Mouse (Mus musculus): ENCODE data around the gene Endou. TPM values are rescaled to one million over a fixed set of nuclear protein-coding genes. Genes with fewer than 3 reads are reported as not detected.

Gene Endou
- polyA plus RNA-seq, 1 experiment from 2014 or later, result not detected

GRCm38 (mm10) chr15:97664981-97665668, 66.0 kb downstream of the Endou start:
- Histone ChIP-seq H3K4me1 (replicated peaks; ENCODE audit: control insufficient read depth, insufficient read depth, low read length) (no peaks in the 10 kb centered on the region), H3K4me2 (ENCODE audit: low read length) (no peak overlapping the region), H3K27me3 (replicated peaks; ENCODE audit: control insufficient read depth, insufficient read depth, low read length) (no peaks in the 10 kb centered on the region), H3K27ac (ENCODE audit: low read depth) (no peak overlapping the region), H3K9me3 (ENCODE audit: control insufficient read depth, low read length) (no peaks in the 10 kb centered on the region), H3K4me3 (ENCODE audit: low read depth, low read length) (no peak overlapping the region), H3K9ac (ENCODE audit: low read length) (no peak overlapping the region), H3K36me3 (ENCODE audit: control insufficient read depth, insufficient read depth, low read length) (no peaks in the 10 kb centered on the region)
- WGBS, result 65% methylated on average over 16 of the region's 16 CpGs
- DNase-seq (ENCODE audit: low spot score), result peak; percentile 49
- no peak for ATAC-seq (replicated peaks; ENCODE audit: low FRiP score, low TSS enrichment, low read depth)

DNA sequence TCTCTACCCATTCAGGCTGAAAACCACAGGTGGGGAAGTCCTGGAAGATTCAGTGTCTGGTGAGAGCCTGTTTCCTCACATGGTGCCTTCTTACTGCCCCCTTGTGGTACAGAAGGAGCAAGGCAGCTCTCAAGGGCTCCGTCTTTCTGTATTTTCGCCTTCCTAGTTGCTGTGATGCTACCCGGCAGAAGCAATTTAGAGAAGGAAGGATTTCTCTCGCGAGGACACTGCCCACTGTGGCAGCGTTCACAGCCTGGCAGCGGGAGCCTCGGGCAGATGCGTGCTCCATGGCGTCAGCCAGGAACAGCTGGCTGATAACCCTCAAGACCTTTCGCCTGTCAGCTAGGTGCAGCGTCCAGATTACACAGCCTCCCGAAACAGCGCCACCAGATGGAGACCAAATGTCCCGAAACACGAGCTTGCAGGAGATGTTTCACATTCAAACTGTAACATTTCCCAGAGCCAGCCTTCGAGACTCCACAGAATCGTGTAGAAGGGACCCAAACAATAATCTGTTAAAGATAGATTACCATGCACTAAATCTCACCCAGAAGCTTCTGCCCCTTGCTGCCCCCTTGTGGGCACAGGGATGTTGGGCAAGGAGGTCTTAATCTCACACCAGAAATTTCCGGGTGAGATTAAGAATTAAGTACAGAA, 67.3 kb downstream of the Endou start:
- no peaks in the 10 kb centered on the region for H3K27me3 ChIP-seq (replicated peaks; ENCODE audit: control insufficient read depth, insufficient read depth, low read length)
- DNase-seq (ENCODE audit: low spot score) (peak; percentile 87), ATAC-seq (replicated peaks; ENCODE audit: low FRiP score, low TSS enrichment, low read depth) (peak; percentile 44)
- H3K36me3 ChIP-seq (ENCODE audit: control insufficient read depth, insufficient read depth, low read length), result no peaks in the 10 kb centered on the region
- peak overlapping the region; percentile 34 for H3K4me3 ChIP-seq (ENCODE audit: low read depth, low read length)
- H3K4me1 ChIP-seq (replicated peaks; ENCODE audit: control insufficient read depth, insufficient read depth, low read length), result no peaks in the 10 kb centered on the region
- peak overlapping the region; percentile 82 for H3K4me2 ChIP-seq (ENCODE audit: low read length)
- H3K9me3 ChIP-seq (ENCODE audit: control insufficient read depth, low read length), result no peaks in the 10 kb centered on the region
- H3K27ac ChIP-seq (ENCODE audit: low read depth), result no peak overlapping the region
- WGBS, result 6% methylated on average over 19 of the region's 19 CpGs
- H3K9ac ChIP-seq (ENCODE audit: low read length), result peak overlapping the region; percentile 1; the same call in 1 of the 2 replicates

Other genes with a start within 250 kb of the Endou start
- gene Rpap3, start 25.5 kb downstream of the Endou start, polyA plus RNA-seq (2014; fragmentation: Nextera tagmentation; extraction: Ambion mirVana), result 34.1 and 36.4 TPM in 2 replicates
- 6.3 and 8.7 TPM in 2 replicates for gene Rapgef3, start 36.6 kb upstream of the Endou start, polyA plus RNA-seq (2014; fragmentation: Nextera tagmentation; extraction: Ambion mirVana)
- gene Slc48a1, start 47.2 kb upstream of the Endou start, polyA plus RNA-seq (2014; fragmentation: Nextera tagmentation; extraction: Ambion mirVana), result 22.5 and 26.7 TPM in 2 replicates
- gene Hdac7, start 113.2 kb upstream of the Endou start, polyA plus RNA-seq (2014; fragmentation: Nextera tagmentation; extraction: Ambion mirVana), result 28.3 and 30.2 TPM in 2 replicates
- gene Vdr, start 179.3 kb upstream of the Endou start, polyA plus RNA-seq (2014; fragmentation: Nextera tagmentation; extraction: Ambion mirVana), result 0.66 and 0.80 TPM in 2 replicates
- 39.0 and 43.4 TPM in 2 replicates for gene Tmem106c, start 232.9 kb upstream of the Endou start, polyA plus RNA-seq (2014; fragmentation: Nextera tagmentation; extraction: Ambion mirVana)

Data from intestine, embryonic 14.5 days (tissue).